Mouse (Mus musculus) heart, postnatal 0 days (tissue): ENCODE measurements around the gene Tac4. TPM values are rescaled to one million over a fixed set of nuclear protein-coding genes. Genes with fewer than 3 reads are reported as not detected.

ENCODE experiments used
- ATAC-seq: fragments of 200-750 bp; cut with Nextera tagmentation; 2 replicates; pipeline ENCODE4 v1.8.0; 2017; ENCODE audit warnings: low read depth, moderate number of reproducible peaks, moderate library complexity; ENCODE audit not compliant: insufficient read depth
- DNase-seq: peaks from one replicate; pipeline ENCODE4 v3.0.0-alpha.2; 2016; ENCODE audit warnings: low spot score
- H3K27ac ChIP-seq: fragments of 300-500 bp; sonication (generic); 2 replicates; pipeline ENCODE4 v1.5.1; 2014; ENCODE audit warnings: low read depth, mild to moderate bottlenecking
- H3K27me3 ChIP-seq: fragments of 300-500 bp; sonication (generic); 2 replicates; pipeline ENCODE4 v1.6.1; 2014; ENCODE audit warnings: low read length, mixed read lengths; ENCODE audit not compliant: control insufficient read depth, insufficient read depth
- H3K36me3 ChIP-seq: fragments of 300-500 bp; sonication (generic); replicated peaks from 2 replicates; pipeline ENCODE4 v1.6.1; 2014; ENCODE audit warnings: low read length, mixed read lengths; ENCODE audit not compliant: control insufficient read depth, insufficient read depth
- H3K4me1 ChIP-seq: fragments of 300-500 bp; sonication (generic); 2 replicates; pipeline ENCODE4 v1.6.1; 2014; ENCODE audit warnings: antibody characterized with exemption; ENCODE audit not compliant: control insufficient read depth, insufficient read depth
- H3K4me2 ChIP-seq: fragments of 300-500 bp; sonication (generic); 2 replicates; pipeline ENCODE4 v1.6.1; 2014; ENCODE audit warnings: low read depth, mild to moderate bottlenecking, low read length, moderate library complexity
- H3K4me3 ChIP-seq: fragments of 300-500 bp; sonication (generic); 2 replicates; pipeline ENCODE4 v1.5.1; 2014; ENCODE audit warnings: low read depth, low read length
- H3K9ac ChIP-seq: fragments of 300-500 bp; sonication (generic); replicated peaks from 2 replicates; pipeline ENCODE4 v1.6.1; 2014; ENCODE audit warnings: low read depth, low read length, mixed read lengths
- H3K9me3 ChIP-seq: fragments of 300-500 bp; sonication (generic); replicated peaks from 2 replicates; pipeline ENCODE4 v1.6.1; 2016; ENCODE audit warnings: low read length; ENCODE audit not compliant: control insufficient read depth
- CTCF ChIP-seq: IDR thresholded peaks from 2 replicates; pipeline ENCODE4 v1.5.1; 2016; ENCODE audit warnings: antibody characterized with exemption, control low read depth, low read depth
- EP300 ChIP-seq: IDR thresholded peaks from 2 replicates; pipeline ENCODE4 v1.6.1; 2016; ENCODE audit warnings: antibody characterized with exemption, low read depth
- WGBS: fragments of 180-500 bp; shearing (Covaris S2); extraction: QIAGEN DNeasy Blood & Tissue Kit; methylation state at CpG from one replicate; pipeline ENCODE4 v1.1.7; 2014; 5-methylcytosine and 5-hydroxymethylcytosine counted together
- polyA plus RNA-seq: library from polyadenylated mRNA; unstranded; fragments of >200 nt; fragmentation: Nextera tagmentation; extraction: Ambion mirVana; gene quantifications from 2 replicates; pipeline ENCODE4 v1.2.1, GENCODE M21; 2015
- total RNA-seq: library from RNA; depleted of rRNA; stranded (reverse); fragments of >200 nt; gene quantifications from 2 replicates; pipeline ENCODE4 v1.2.3, GENCODE M21; 2014; ENCODE audit warnings: low replicate concordance; rRNA removed

Gene Tac4
- total and polyA plus RNA-seq, 2 experiments from 2014 or later, result not detected

- Histone ChIP-seq H3K9me3 (no peaks in the 10 kb centered on the region), H3K27ac (no peak overlapping the region), H3K4me2 (no peak overlapping the region), H3K4me3 (no peak overlapping the region), H3K9ac (no peak overlapping the region), H3K36me3 (no peaks in the 10 kb centered on the region), H3K4me1 (no peaks in the 10 kb centered on the region), H3K27me3 (no peaks in the 10 kb centered on the region)
- ATAC-seq (no peak), DNase-seq (no peak)
- TF ChIP-seq EP300 (no peak), CTCF (no peak)
- 40% methylated on average over 9 of the region's 9 CpGs for WGBS
Observed at GRCm38 (mm10) chr11:95318116-95318515, 56.8 kb downstream of the Tac4 start.

Other genes with a start within 250 kb of the Tac4 start
- 121 and 168 TPM in 2 replicates for gene Pdk2, start 220.2 kb upstream of the Tac4 start, total RNA-seq
- 179 and 186 TPM in 2 replicates for gene Pdk2, start 220.2 kb upstream of the Tac4 start, polyA plus RNA-seq
- 12.2 and 47.8 TPM in 2 replicates for gene Itga3, start 184.7 kb upstream of the Tac4 start, total RNA-seq
- 6.6 and 7.2 TPM in 2 replicates for gene Itga3, start 184.7 kb upstream of the Tac4 start, polyA plus RNA-seq
- not detected in 2 replicates for gene Dlx3, start 141.4 kb upstream of the Tac4 start, total RNA-seq
- not detected in 2 replicates for gene Dlx3, start 141.4 kb upstream of the Tac4 start, polyA plus RNA-seq
- 0.31 TPM in 1 of 2 replicates, not detected in the other for gene Dlx4, start 115.3 kb upstream of the Tac4 start, total RNA-seq
- 0.05 and 0.11 TPM in 2 replicates for gene Dlx4, start 115.3 kb upstream of the Tac4 start, polyA plus RNA-seq
- 54.7 and 85.6 TPM in 2 replicates for gene Kat7, start 48.7 kb downstream of the Tac4 start, total RNA-seq
- 28.5 and 29.9 TPM in 2 replicates for gene Kat7, start 48.7 kb downstream of the Tac4 start, polyA plus RNA-seq
- gene Fam117a, start 75.5 kb downstream of the Tac4 start, total RNA-seq, result 5.0 and 5.6 TPM in 2 replicates
- 3.6 and 3.9 TPM in 2 replicates for gene Fam117a, start 75.5 kb downstream of the Tac4 start, polyA plus RNA-seq
- 35.2 and 71.6 TPM in 2 replicates for gene Slc35b1, start 123.2 kb downstream of the Tac4 start, total RNA-seq
- gene Slc35b1, start 123.2 kb downstream of the Tac4 start, polyA plus RNA-seq, result 70.3 TPM in 2 replicates
- 34.5 and 38.0 TPM in 2 replicates for gene Spop, start 152.6 kb downstream of the Tac4 start, total RNA-seq
- 129 and 142 TPM in 2 replicates for gene Spop, start 152.6 kb downstream of the Tac4 start, polyA plus RNA-seq